Mouse (Mus musculus): ENCODE measurements at regions not wholly inside any gene's neighbourhood (a gene's known extent, or its start where the extent isn't known, plus 50 kb on each side); places are given as distances from the start of the nearest gene placed in this dataset.
"Not testable (repeated sequence)": the region's sequence is repeated elsewhere in the genome, so short reads cannot be mapped to it uniquely, and the experiment has no call there.

- no peak for DNase-seq
Measured at GRCm38 (mm10) chr5:148820476-148820875, 108.6 kb downstream of the Katnal1 start.

GRCm38 (mm10) chr5:148819423-148819822, 109.7 kb downstream of the Katnal1 start:
- DNase-seq: no peak

- DNase-seq: no peak
Measured at GRCm38 (mm10) chr5:148818746-148819145, 110.4 kb downstream of the Katnal1 start.

GRCm38 (mm10) chr5:148812840-148813239, 116.3 kb downstream of the Katnal1 start:
- DNase-seq: peak; percentile 55 to 73

GRCm38 (mm10) chr5:148812016-148812415, 117.1 kb downstream of the Katnal1 start:
- DNase-seq: peak; percentile 80 to 89

- DNase-seq: no peak
Measured at GRCm38 (mm10) chr5:148809485-148809884, 119.6 kb downstream of the Katnal1 start.

- no peak for DNase-seq
Measured at GRCm38 (mm10) chr5:148809055-148809454, 120.1 kb downstream of the Katnal1 start.

- DNase-seq: peak; percentile 82 to 88
Measured at GRCm38 (mm10) chr5:148808426-148808825, 120.7 kb downstream of the Katnal1 start.

- no peak for DNase-seq
Measured at GRCm38 (mm10) chr5:148807612-148808011, 121.5 kb downstream of the Katnal1 start.

- no peak for DNase-seq
Measured at GRCm38 (mm10) chr5:148805030-148805429, 124.1 kb downstream of the Katnal1 start.

- no peak for DNase-seq
Measured at GRCm38 (mm10) chr5:148803772-148804171, 125.3 kb downstream of the Katnal1 start.

GRCm38 (mm10) chr5:148802720-148803119, 126.4 kb downstream of the Katnal1 start:
- DNase-seq: no peak

- no peak for DNase-seq
Measured at GRCm38 (mm10) chr5:148798541-148798940, 130.6 kb downstream of the Katnal1 start.

GRCm38 (mm10) chr5:148796072-148796471, 133.0 kb downstream of the Katnal1 start:
- DNase-seq: no peak

GRCm38 (mm10) chr5:148794465-148794864, 134.7 kb downstream of the Katnal1 start:
- DNase-seq: peak; percentile 88 to 92

- peak; percentile 95 to 98 for DNase-seq
Measured at GRCm38 (mm10) chr5:148792736-148793440, 136.2 kb downstream of the Katnal1 start.

- DNase-seq: no peak
Measured at GRCm38 (mm10) chr5:148791651-148792050, 137.5 kb downstream of the Katnal1 start.

- DNase-seq: not testable (repeated sequence)
Measured at GRCm38 (mm10) chr5:148790343-148790742, 138.8 kb downstream of the Katnal1 start.

GRCm38 (mm10) chr5:148789823-148790222, 139.3 kb downstream of the Katnal1 start:
- DNase-seq: no peak

- DNase-seq: no peak
Measured at GRCm38 (mm10) chr5:148789147-148789566, 140.0 kb downstream of the Katnal1 start.

- no peak for DNase-seq
Measured at GRCm38 (mm10) chr5:148788690-148789089, 140.4 kb downstream of the Katnal1 start.

GRCm38 (mm10) chr5:148787270-148787669, 141.8 kb downstream of the Katnal1 start:
- DNase-seq: no peak

GRCm38 (mm10) chr5:148781076-148781475, 148.0 kb downstream of the Katnal1 start:
- not testable (repeated sequence) for DNase-seq

GRCm38 (mm10) chr5:148776796-148777659, 152.1 kb downstream of the Katnal1 start:
- no peak for DNase-seq
